Mouse (Mus musculus) Muller cell, postnatal 12 days (primary cell): ENCODE data around the gene Syngr2.
"Not testable (repeated sequence)": the region's sequence is repeated elsewhere in the genome, so short reads cannot be mapped to it uniquely, and the experiment has no call there.

Experiments
- DNase-seq: peaks from one replicate; pipeline ENCODE4 v3.0.0-alpha.2; 2015; ENCODE audit errors: inconsistent ontology term

Gene Syngr2

GRCm38 (mm10) chr11:117832086-117832969 is 22.9 kb downstream of the Syngr2 start:
- DNase-seq: peak; percentile 50

GRCm38 (mm10) chr11:117833509-117833908 is 24.0 kb downstream of the Syngr2 start:
- DNase-seq: not testable (repeated sequence)

- no peak for DNase-seq
These were observed 24.6 kb downstream of the Syngr2 start for GRCm38 (mm10) chr11:117834086-117834485.

- peak; percentile 67 for DNase-seq
These were observed 26.8 kb downstream of the Syngr2 start for GRCm38 (mm10) chr11:117836306-117836705.

GRCm38 (mm10) chr11:117838572-117838971 is 29.1 kb downstream of the Syngr2 start:
- DNase-seq: no peak

- no peak for DNase-seq
These were observed 29.6 kb downstream of the Syngr2 start for GRCm38 (mm10) chr11:117839021-117839420.

GRCm38 (mm10) chr11:117840910-117841309 is 31.4 kb downstream of the Syngr2 start:
- DNase-seq: no peak

GRCm38 (mm10) chr11:117843434-117843833 is 34.0 kb downstream of the Syngr2 start:
- peak; percentile 59 for DNase-seq

- DNase-seq: no peak
These were observed 35.5 kb downstream of the Syngr2 start for GRCm38 (mm10) chr11:117844997-117845396.

GRCm38 (mm10) chr11:117845651-117846050 is 36.2 kb downstream of the Syngr2 start:
- no peak for DNase-seq

- DNase-seq: no peak
These were observed 37.2 kb downstream of the Syngr2 start for GRCm38 (mm10) chr11:117846640-117847039.

- DNase-seq: no peak
These were observed 38.2 kb downstream of the Syngr2 start for GRCm38 (mm10) chr11:117847593-117848215.

- no peak for DNase-seq
These were observed 39.0 kb downstream of the Syngr2 start for GRCm38 (mm10) chr11:117848271-117848984.

GRCm38 (mm10) chr11:117848985-117849671 is 39.7 kb downstream of the Syngr2 start, which contains the start of gene Birc5:
TSS of gene Birc5 (plus strand) at chr11:117849251.
- peak; percentile 98 for DNase-seq

GRCm38 (mm10) chr11:117852875-117853274 is 43.4 kb downstream of the Syngr2 start:
- no peak for DNase-seq

GRCm38 (mm10) chr11:117854241-117854640 is 44.8 kb downstream of the Syngr2 start:
- no peak for DNase-seq

- no peak for DNase-seq
These were observed 45.9 kb downstream of the Syngr2 start for GRCm38 (mm10) chr11:117855360-117855759.

GRCm38 (mm10) chr11:117855975-117856374 is 46.5 kb downstream of the Syngr2 start:
- no peak for DNase-seq

- no peak for DNase-seq
These were observed 48.0 kb downstream of the Syngr2 start for GRCm38 (mm10) chr11:117857462-117857861.

- DNase-seq: peak; percentile 69
These were observed 48.9 kb downstream of the Syngr2 start for GRCm38 (mm10) chr11:117858392-117858791.

GRCm38 (mm10) chr11:117860601-117861000 is 51.1 kb downstream of the Syngr2 start, which contains the start of gene Tmem235:
TSS of gene Tmem235 (plus strand) at chr11:117860752.
- DNase-seq: no peak
